Mouse (Mus musculus): ENCODE data around the gene Mrps22. TPM values are rescaled to one million over a fixed set of nuclear protein-coding genes. Genes with fewer than 3 reads are reported as not detected.
A peak's percentile ranks its signal among the peaks of the same experiment; 100 is the strongest.

Mrps22 gene
- total and polyA plus RNA-seq, 3 experiments, result 75.0 to 165 (median 129) TPM

DNA sequence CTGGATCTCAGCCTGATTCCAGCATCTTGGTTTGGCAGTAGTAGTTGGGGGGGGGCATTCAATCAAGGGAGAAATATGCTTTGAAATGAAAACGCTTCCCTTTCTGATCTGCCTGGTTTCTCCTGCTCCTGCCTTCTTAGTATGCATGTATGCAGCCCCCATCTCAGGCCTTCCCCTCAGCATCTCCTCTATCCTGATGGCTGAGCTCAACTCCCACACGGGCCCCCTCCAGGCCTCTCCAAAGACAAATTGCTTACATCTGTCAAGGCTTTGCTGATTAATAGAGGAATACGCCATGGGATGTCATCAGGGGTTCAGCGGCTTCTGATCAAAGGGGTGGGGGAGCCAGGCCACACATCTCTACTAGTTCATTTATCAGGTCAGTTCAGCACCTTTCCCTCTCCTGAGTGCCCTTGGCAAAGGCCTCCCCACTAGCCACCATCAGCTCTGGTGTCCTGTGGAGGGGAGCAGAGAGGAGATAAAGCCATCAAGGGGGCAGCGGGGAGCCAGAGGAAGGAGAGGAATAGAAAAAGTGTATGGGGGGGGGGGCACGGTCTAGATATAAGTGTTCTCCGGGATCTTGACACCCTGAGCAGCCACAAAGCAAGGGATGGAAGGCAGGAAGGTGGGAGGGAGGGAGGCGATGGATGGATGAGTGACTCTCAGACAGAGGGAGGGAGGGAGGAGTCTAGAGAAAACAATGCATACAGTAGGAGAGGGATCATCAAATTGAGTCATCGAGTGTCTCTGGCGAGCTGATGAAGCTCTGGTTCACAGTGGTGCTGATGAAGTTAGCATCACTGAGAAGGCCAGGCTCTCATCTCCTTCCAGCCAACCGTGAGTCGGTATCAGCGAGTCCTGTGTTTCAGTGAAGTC, 32.1 kb upstream of the Mrps22 start:
- Histone ChIP-seq H3K9ac (ENCODE audit: control insufficient read depth, low read depth, low read length, poor library complexity, severe bottlenecking) (no peak overlapping the region), H3K9me3 (replicated peaks; ENCODE audit: insufficient read depth, low read length) (no peaks in the 10 kb centered on the region)
- TF ChIP-seq ZC3H11A (IDR thresholded peaks at IDR 0.05; ENCODE audit: low read depth, low read length), result no peak
- no peak for TF ChIP-seq MYB (IDR thresholded peaks at IDR 0.05; ENCODE audit: low read depth, low read length)
- no peak for TF ChIP-seq MAZ (IDR thresholded peaks at IDR 0.05; ENCODE audit: low read depth, low read length)
- TF ChIP-seq BHLHE40 (IDR thresholded peaks at IDR 0.05; ENCODE audit: borderline replicate concordance, low read depth, low read length), result no peak
- TF ChIP-seq MEF2A (IDR thresholded peaks at IDR 0.05; ENCODE audit: extremely low read depth, insufficient replicate concordance, low read depth, low read length, poor library complexity, severe bottlenecking), result no peak
- TF ChIP-seq MAFK (IDR thresholded peaks at IDR 0.05; ENCODE audit: borderline replicate concordance, low read depth, low read length), result no peak
- TF ChIP-seq RCOR1 (IDR thresholded peaks at IDR 0.05; ENCODE audit: low read depth, low read length), result no peak
- TF ChIP-seq POLR2A (IDR thresholded peaks at IDR 0.05; ENCODE audit: control insufficient read depth in 1 of 2, insufficient read depth in 1 of 2, low read depth in 1 of 2, low read length in 2 of 2, poor library complexity in 1 of 2), result no peak
- TF ChIP-seq USF1 (IDR thresholded peaks at IDR 0.05; ENCODE audit: low read depth, low read length), result no peak
- no peak for TF ChIP-seq CTCF (IDR thresholded peaks at IDR 0.05 in 2 of 3, conservative IDR thresholded peaks at IDR 0.05 in 1 of 3; ENCODE audit: control insufficient read depth in 1 of 3, insufficient read depth in 1 of 3, low read depth in 2 of 3, low read length in 3 of 3, poor library complexity in 1 of 3, severe bottlenecking in 1 of 3)
- no peak for TF ChIP-seq KAT2A (conservative IDR thresholded peaks at IDR 0.05; ENCODE audit: low read depth, low read length)
- TF ChIP-seq EP300 (IDR thresholded peaks at IDR 0.05; ENCODE audit: low read depth in 1 of 2, low read length in 2 of 2), result no peak
- TF ChIP-seq TAL1 (IDR thresholded peaks at IDR 0.05; ENCODE audit: low read length), result no peak
- no peak for TF ChIP-seq TBP (IDR thresholded peaks at IDR 0.05; ENCODE audit: low read depth, low read length)
- no peak for TF ChIP-seq TCF12 (IDR thresholded peaks at IDR 0.05; ENCODE audit: low read depth, low read length)
- TF ChIP-seq GATA1 (IDR thresholded peaks at IDR 0.05; ENCODE audit: low read depth, low read length), result no peak

GRCm38 (mm10) chr9:98628480-98628879, 27.0 kb upstream of the Mrps22 start:
- peak in 2 of 3 experiments; percentile 13 to 16; a peak in 1 of 6 replicates for TF ChIP-seq CTCF (IDR thresholded peaks at IDR 0.05 in 2 of 3, conservative IDR thresholded peaks at IDR 0.05 in 1 of 3; ENCODE audit: control insufficient read depth in 1 of 3, insufficient read depth in 1 of 3, low read depth in 2 of 3, low read length in 3 of 3, poor library complexity in 1 of 3, severe bottlenecking in 1 of 3)
- TF ChIP-seq CHD1 (IDR thresholded peaks at IDR 0.05; ENCODE audit: low read depth, low read length), result no peak
- H3K4me3 ChIP-seq (ENCODE audit: control insufficient read depth in 1 of 2, insufficient read depth in 1 of 2, low read depth in 2 of 2, low read length in 2 of 2), result no peak overlapping the region
- no peak overlapping the region for H3K27ac ChIP-seq (ENCODE audit: control insufficient read depth, low read depth, low read length)
- H3K9ac ChIP-seq (ENCODE audit: control insufficient read depth, low read depth, low read length, poor library complexity, severe bottlenecking), result no peak overlapping the region
- H3K4me1 ChIP-seq (ENCODE audit: control insufficient read depth in 1 of 2, insufficient read depth in 2 of 2, low read length in 2 of 2), result no peaks in the 10 kb centered on the region
- no peaks in the 10 kb centered on the region for H3K9me3 ChIP-seq (replicated peaks; ENCODE audit: insufficient read depth, low read length)
- no peaks in the 10 kb centered on the region for H3K36me3 ChIP-seq (ENCODE audit: control insufficient read depth in 1 of 2, insufficient read depth in 2 of 2, low read length in 2 of 2)
- no peaks in the 10 kb centered on the region for H3K79me2 ChIP-seq (ENCODE audit: control insufficient read depth, insufficient read depth, low read length, poor library complexity)
- no peak for DNase-seq (ENCODE audit: low read depth, low spot score)
- no peaks in the 10 kb centered on the region for H3K27me3 ChIP-seq (ENCODE audit: control insufficient read depth in 1 of 2, insufficient read depth in 2 of 2, low read length in 2 of 2)

More for the DNA sequence above, 32.1 kb upstream of the Mrps22 start:
- Histone ChIP-seq H3K4me1 (ENCODE audit: control insufficient read depth in 1 of 2, insufficient read depth in 2 of 2, low read length in 2 of 2) (no peaks in the 10 kb centered on the region), H3K36me3 (ENCODE audit: control insufficient read depth in 1 of 2, insufficient read depth in 2 of 2, low read length in 2 of 2) (no peaks in the 10 kb centered on the region), H3K27ac (ENCODE audit: control insufficient read depth, low read depth, low read length) (no peak overlapping the region), H3K27me3 (ENCODE audit: control insufficient read depth in 1 of 2, insufficient read depth in 2 of 2, low read length in 2 of 2) (no peaks in the 10 kb centered on the region), H3K4me3 (ENCODE audit: control insufficient read depth in 1 of 2, insufficient read depth in 1 of 2, low read depth in 2 of 2, low read length in 2 of 2) (no peak overlapping the region), H3K79me2 (ENCODE audit: control insufficient read depth, insufficient read depth, low read length, poor library complexity) (no peaks in the 10 kb centered on the region)
- DNase-seq (ENCODE audit: low read depth, low spot score), result no peak

Data from MEL (cell line).